Comparison of ENCODE assay signal across 11 mouse cellular contexts in genomic region chr12:16222836-16223450, GRCm38 (mm10).
DNase-seq lines count a peak whose midpoint lies in the region; ATAC-seq lines count a peak whose summit lies in the region.
"Had no signal": no experiment of that assay in that cellular context is flagged by ENCODE, and none has a peak within 500 bp of the region (broad histone marks: within the 10 kb centered on the region; RNA-seq: fewer than 3 reads in every experiment).

No protein-coding gene starts in this region.

- ATAC-seq in frontal cortex, adult (ENCODE audit: low TSS enrichment) = 0 out of 2 replicates have a peak, but pooled peaks have one; percentile 20
- ATAC-seq in heart, embryonic 15.5 days (replicated peaks; ENCODE audit: insufficient number of reproducible peaks, insufficient read depth, low FRiP score, low read depth) = no peak
- no peak for ATAC-seq in intestine, embryonic 16.5 days
- no peak for ATAC-seq in kidney, embryonic 16.5 days (ENCODE audit: low FRiP score, low TSS enrichment)
- ATAC-seq: intestine, postnatal 0 days; liver, embryonic 12.5 days had no signal

- peak overlapping the region; percentile 12; the same call in 1 of the 2 replicates for H3K4me2 ChIP-seq in heart, embryonic 15.5 days
- no peak overlapping the region for H3K4me2 ChIP-seq in intestine, embryonic 16.5 days (ENCODE audit: low read depth, low read length)
- H3K4me2 ChIP-seq in kidney, embryonic 16.5 days (replicated peaks; ENCODE audit: low read depth, low read length) = no peak overlapping the region
- H3K4me2 ChIP-seq: liver, embryonic 12.5 days had no signal

- H3K27me3 ChIP-seq in heart, embryonic 15.5 days = no peaks in the 10 kb centered on the region
- H3K27me3 ChIP-seq in intestine, embryonic 16.5 days (replicated peaks; ENCODE audit: control insufficient read depth, insufficient read depth, low read length) = no peaks in the 10 kb centered on the region
- no peaks in the 10 kb centered on the region for H3K27me3 ChIP-seq in kidney, embryonic 16.5 days (ENCODE audit: insufficient read depth, low read length)
- H3K27me3 ChIP-seq: liver, embryonic 12.5 days had no signal

- H3K4me3 ChIP-seq in heart, embryonic 15.5 days = no peak overlapping the region
- no peak overlapping the region for H3K4me3 ChIP-seq in intestine, embryonic 16.5 days (ENCODE audit: low read length)
- H3K4me3 ChIP-seq in kidney, embryonic 16.5 days (ENCODE audit: low read length) = no peak overlapping the region
- H3K4me3 ChIP-seq: left cerebral cortex, adult 2 months; liver, embryonic 12.5 days had no signal

- H3K4me1 ChIP-seq in heart, embryonic 15.5 days (replicated peaks) = peaks cover 11% of the 10 kb centered on the region
- no peaks in the 10 kb centered on the region for H3K4me1 ChIP-seq in intestine, embryonic 16.5 days (ENCODE audit: control insufficient read depth, insufficient read depth, low read length)
- H3K4me1 ChIP-seq in kidney, embryonic 16.5 days (ENCODE audit: insufficient read depth, low read length) = no peaks in the 10 kb centered on the region
- H3K4me1 ChIP-seq: liver, embryonic 12.5 days had no signal

- H3K9me3 ChIP-seq in heart, embryonic 15.5 days (replicated peaks) = no peaks in the 10 kb centered on the region
- no peaks in the 10 kb centered on the region for H3K9me3 ChIP-seq in intestine, embryonic 16.5 days (ENCODE audit: control insufficient read depth, low read length)
- H3K9me3 ChIP-seq in kidney, embryonic 16.5 days (ENCODE audit: low read length) = no peaks in the 10 kb centered on the region
- H3K9me3 ChIP-seq: liver, embryonic 12.5 days had no signal

- intact Hi-C loops in left cerebral cortex, postnatal 4 days (cut with DNase I) = no loop called here
- intact Hi-C loops in left cerebral cortex, postnatal 14 days (cut with DNase I) = no loop called here

- H3K9ac ChIP-seq in heart, embryonic 15.5 days = no peak overlapping the region
- no peak overlapping the region for H3K9ac ChIP-seq in intestine, embryonic 16.5 days (ENCODE audit: low read depth, low read length)
- H3K9ac ChIP-seq in kidney, embryonic 16.5 days (replicated peaks; ENCODE audit: low read length) = no peak overlapping the region
- H3K9ac ChIP-seq: liver, embryonic 12.5 days had no signal

- no peak for DNase-seq in frontal cortex, postnatal 14 days (ENCODE audit: low spot score in 2 of 2)
- DNase-seq in left cerebral cortex, postnatal 4 days = peak; percentile 31
- DNase-seq in left cerebral cortex, postnatal 14 days (ENCODE audit: low spot score in 2 of 2) = no peak
- DNase-seq in cerebellum, adult 8-10 months = peak; percentile 10

- peak overlapping the region; percentile 68 for H3K27ac ChIP-seq in heart, embryonic 15.5 days
- no peak overlapping the region for H3K27ac ChIP-seq in intestine, embryonic 16.5 days (ENCODE audit: low read length)
- H3K27ac ChIP-seq in kidney, embryonic 16.5 days (ENCODE audit: low read length) = no peak overlapping the region
- H3K27ac ChIP-seq: left cerebral cortex, adult 2 months; liver, embryonic 12.5 days had no signal

- 50% methylated on average over 9 of the region's 9 CpGs for WGBS in heart, embryonic 15.5 days
- 63% methylated on average over 9 of the region's 9 CpGs for WGBS in intestine, embryonic 16.5 days
- 79% methylated on average over 9 of the region's 9 CpGs for WGBS in kidney, embryonic 16.5 days

- no peaks in the 10 kb centered on the region for H3K36me3 ChIP-seq in heart, embryonic 15.5 days
- no peaks in the 10 kb centered on the region for H3K36me3 ChIP-seq in intestine, embryonic 16.5 days (ENCODE audit: control insufficient read depth, insufficient read depth, low read length)
- no peaks in the 10 kb centered on the region for H3K36me3 ChIP-seq in kidney, embryonic 16.5 days (ENCODE audit: insufficient read depth, low read length)
- H3K36me3 ChIP-seq: liver, embryonic 12.5 days had no signal

Comparison
In these comparisons a context has a peak if more than half of its experiments do, and no peak if none do; other contexts are left out.
1. DNase-seq: peak in left cerebral cortex, postnatal 4 days (single experiment) and cerebellum, adult 8-10 months (single experiment); none in frontal cortex, postnatal 14 days (0 of 2) and left cerebral cortex, postnatal 14 days (0 of 2).